Mouse (Mus musculus): Measurements from ENCODE around the gene Ptgis.

DNA sequence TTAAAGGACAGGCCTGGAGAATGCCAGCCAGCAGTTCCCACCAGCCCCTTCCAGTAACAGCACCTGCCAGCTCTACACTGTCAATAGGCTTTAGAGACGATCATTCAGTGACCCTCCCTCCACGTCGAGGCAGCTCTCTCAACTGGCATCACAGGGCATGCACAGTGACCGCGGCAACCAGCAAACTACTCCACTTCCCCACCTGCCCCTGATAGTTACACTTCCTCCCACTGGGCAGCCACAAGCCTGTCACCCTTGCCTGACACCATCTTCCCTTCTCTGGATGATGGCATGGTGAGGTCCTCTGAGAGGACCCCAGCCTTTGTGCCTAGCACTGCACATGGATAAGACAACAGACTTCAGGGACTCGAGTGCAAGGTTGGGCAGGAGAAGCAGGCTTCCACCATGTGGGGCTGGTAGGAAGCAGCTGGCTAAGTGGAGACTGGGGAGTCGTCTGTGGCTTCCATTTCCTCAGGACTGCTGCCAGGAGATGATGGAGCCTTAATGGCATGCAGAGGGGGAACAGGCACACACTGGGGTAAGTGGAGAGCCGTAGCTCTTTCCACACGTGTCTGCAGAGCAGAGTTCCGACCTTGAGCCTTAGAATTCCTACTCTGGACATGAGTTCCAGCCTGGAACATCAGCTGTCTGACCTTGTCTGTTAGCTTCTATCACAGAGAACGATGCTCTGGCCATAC is 72.7 kb downstream of the Ptgis start:
- TF ChIP-seq GATA1 (IDR thresholded peaks at IDR 0.05; ENCODE audit: borderline replicate concordance, low read length): no peak
- TF ChIP-seq FLI1 (IDR thresholded peaks at IDR 0.05; ENCODE audit: low read length): no peak

Measured in megakaryocyte, embryonic 14.5 days (primary cell).